Mouse (Mus musculus): ENCODE measurements around the gene Cdkl4. TPM values are rescaled to one million over a fixed set of nuclear protein-coding genes. Genes with fewer than 3 reads are reported as not detected.

Cdkl4 gene
- total RNA-seq, 1 experiment from 2014 or later, result not detected

GRCm38 (mm10) chr17:80515956-80516355 lies 61.7 kb downstream of the Cdkl4 start:
- DNase-seq, result peak; percentile 13

DNA sequence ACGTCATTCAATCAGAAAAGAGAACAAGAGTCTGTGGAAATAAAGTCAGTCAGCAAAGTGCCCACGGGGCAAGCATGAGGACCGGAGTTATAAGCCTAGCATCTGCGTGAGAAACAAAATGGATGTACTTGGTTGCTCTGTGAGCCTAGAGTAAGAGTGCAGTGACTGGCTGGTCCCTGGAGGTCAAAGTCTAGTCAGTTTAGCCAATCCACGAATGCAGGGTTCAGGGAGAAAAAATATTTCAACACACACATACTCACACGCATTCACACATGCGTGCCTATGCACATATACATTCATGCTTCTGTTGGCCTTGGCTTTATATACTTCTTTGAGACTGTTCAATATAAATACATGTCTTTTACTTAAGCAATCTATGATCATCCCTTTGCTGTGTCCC lies 62.1 kb downstream of the Cdkl4 start:
- no peak for DNase-seq

GRCm38 (mm10) chr17:80513766-80514165 lies 63.8 kb downstream of the Cdkl4 start:
- no peak for DNase-seq

- no peak for DNase-seq
Observed at GRCm38 (mm10) chr17:80510459-80510855, 67.2 kb downstream of the Cdkl4 start.

- no peak for DNase-seq
Observed at GRCm38 (mm10) chr17:80509494-80510458, 67.8 kb downstream of the Cdkl4 start.

DNA sequence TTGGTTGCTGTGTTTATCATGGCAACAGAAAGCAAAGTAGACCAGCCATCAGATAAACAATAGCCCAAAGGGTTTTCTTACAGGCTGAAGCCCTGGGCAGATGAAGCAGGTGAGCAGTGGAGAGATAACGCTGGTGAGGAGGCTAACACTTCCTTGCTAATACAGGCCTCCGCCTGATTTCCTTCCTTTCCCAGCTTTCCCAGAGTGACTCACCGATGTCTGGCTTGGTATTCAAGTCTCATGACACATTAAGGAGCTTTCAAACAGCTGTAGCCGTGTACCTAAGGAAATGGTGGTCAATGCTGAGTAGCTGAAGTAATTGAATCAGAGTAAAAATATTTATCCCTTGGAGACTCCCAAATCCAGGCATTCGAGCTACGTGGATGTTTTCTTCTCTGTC lies 71.8 kb downstream of the Cdkl4 start:
- DNase-seq, result no peak

DNA sequence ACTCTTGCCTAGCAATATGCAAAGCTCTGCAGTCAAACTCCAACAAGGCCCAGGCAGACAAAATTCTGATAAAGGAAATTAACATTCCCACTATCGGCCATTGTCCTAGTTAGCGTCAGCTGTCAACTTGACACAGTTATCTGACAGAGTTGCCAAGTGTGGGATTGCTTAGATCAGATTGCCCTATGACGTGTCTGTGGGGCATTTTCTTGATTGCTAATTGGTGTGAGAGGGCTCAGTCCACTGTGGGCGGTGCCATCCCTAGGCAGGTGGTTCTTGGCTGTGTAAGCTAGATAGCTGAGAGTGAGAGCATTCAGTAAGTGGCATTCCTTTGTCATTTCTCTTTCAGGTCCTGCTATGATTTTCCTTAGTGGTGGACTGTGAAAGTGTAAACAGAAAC lies 72.3 kb downstream of the Cdkl4 start:
- DNase-seq, result no peak

- DNase-seq, result no peak
Observed at GRCm38 (mm10) chr17:80501805-80502172, 75.8 kb downstream of the Cdkl4 start.

- DNase-seq, result no peak
Observed at GRCm38 (mm10) chr17:80501037-80501804, 76.4 kb downstream of the Cdkl4 start.

DNA sequence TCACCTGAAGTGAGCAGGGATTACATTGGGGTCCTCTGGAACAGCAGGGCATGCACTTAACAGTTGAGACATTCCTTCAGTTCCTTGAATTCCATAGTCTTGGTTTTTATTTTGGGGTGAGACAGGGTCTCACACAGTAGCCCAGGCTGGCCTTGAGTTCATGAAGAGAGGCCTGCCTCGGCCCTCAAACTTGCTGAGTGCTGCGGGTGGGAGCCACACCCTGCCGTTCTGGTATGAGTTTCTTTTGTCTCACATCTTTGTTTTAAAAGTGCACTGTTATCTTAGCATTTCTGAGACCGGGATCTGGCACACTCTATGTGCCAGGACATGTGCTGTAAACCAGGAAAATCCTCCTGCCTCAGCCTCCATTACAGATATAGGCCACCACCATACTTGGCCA lies 77.6 kb downstream of the Cdkl4 start:
- DNase-seq, result no peak

DNA sequence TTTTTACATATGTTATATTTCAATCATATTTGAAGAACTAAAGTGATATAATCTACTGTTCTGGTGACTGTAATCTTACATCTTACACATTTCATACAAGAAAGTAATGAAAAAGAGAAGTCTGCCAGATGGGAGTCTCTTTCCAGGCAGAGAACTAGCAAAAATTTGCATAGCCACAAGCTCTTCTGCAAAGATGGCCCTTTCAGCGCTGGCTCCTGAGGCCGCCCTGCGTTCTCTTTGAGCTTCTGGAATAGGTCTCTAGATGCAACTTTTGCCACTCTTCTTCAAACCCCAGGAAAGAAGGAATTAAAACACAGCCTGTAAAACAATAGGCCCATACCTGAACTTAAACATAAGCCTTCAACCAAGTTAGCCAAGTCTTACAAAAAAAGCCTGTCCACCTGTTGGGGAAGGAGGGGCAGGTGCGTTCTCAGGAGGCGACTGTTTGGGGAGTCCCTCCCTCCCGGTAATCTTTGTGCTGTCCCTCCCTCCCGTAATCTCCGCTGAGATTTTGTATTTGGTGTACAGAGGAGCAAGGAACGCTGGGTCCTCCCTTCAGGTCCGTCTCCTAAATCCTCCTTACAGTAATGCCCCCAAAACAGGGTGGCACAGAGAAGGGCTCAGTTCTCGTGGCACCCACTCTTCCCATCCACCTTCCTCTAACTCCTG lies 78.9 kb downstream of the Cdkl4 start:
- DNase-seq, result no peak

GRCm38 (mm10) chr17:80497183-80497601 lies 80.4 kb downstream of the Cdkl4 start:
- no peak for DNase-seq

GRCm38 (mm10) chr17:80496607-80497170 lies 80.9 kb downstream of the Cdkl4 start:
- DNase-seq, result no peak

DNA sequence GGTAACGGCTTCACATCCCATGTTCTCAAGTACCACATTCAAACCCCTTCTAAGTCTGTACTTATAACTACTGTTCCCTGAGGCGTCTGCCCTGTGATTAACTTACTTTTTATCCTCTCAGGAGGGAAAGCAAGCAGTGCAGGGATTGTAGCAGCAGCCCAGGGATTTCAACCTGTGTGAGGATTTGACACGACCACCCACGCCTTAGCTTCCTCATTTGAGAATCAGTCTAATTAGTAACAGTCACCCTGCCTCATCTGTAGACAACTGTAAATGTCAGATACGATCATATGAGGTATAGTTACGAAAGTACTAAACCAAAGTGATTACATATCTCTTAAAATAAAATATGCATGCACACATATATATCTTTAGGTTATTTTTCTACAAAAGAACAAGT lies 81.4 kb downstream of the Cdkl4 start:
- DNase-seq, result no peak

DNA sequence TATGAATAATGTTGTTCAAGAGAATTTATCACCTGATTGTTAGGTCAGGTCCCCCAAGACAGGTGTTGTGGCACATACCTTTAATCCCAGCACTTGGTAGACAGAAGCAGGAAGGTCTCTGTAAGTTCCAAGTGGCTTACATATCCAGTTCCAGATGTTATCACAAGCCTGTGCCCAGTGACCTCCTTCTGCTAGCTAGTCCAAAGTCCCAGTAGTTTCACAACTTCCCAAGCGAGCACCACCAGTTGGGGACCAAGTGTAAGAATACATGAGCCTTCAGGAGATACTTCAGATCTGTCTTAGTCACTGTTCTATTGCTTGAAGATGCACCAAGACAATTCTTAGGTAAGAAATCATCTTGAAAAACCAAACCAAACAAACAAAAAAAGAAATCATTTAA lies 83.7 kb downstream of the Cdkl4 start:
- DNase-seq, result no peak

- no peak for DNase-seq
Observed at GRCm38 (mm10) chr17:80492811-80493210, 84.8 kb downstream of the Cdkl4 start.

GRCm38 (mm10) chr17:80492274-80492673 lies 85.3 kb downstream of the Cdkl4 start:
- DNase-seq, result peak; percentile 41

GRCm38 (mm10) chr17:80490166-80490565 lies 87.4 kb downstream of the Cdkl4 start:
- DNase-seq, result no peak

GRCm38 (mm10) chr17:80488918-80489317 lies 88.7 kb downstream of the Cdkl4 start:
- no peak for DNase-seq

DNA sequence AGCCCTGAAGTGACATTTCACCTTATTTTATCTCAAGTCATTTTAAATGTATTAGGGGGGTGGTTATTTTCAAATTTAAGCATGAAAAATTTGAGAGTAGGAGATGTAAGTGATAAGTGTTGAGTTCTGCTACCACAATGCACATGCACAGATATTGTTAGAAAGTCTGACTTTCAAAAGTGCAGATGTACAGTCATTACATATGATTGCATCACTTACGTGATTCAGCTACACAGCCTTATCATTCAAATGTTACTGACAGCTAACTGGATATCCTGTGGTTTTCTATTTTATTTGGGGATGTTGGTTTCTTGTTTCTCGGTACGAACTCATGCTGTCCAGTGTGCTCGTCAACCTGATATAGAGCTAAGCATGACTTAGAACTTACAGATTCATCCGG lies 92.5 kb downstream of the Cdkl4 start:
- no peak for DNase-seq

GRCm38 (mm10) chr17:80480855-80481224 lies 96.8 kb downstream of the Cdkl4 start:
- no peak for DNase-seq

GRCm38 (mm10) chr17:80480031-80480854 lies 97.4 kb downstream of the Cdkl4 start, which contains the start of gene Sos1:
Gene Sos1 (minus strand): TSS chr17:80480453.
- DNase-seq, result peak; percentile 99

All from adrenal gland, postnatal 25 days (tissue).